Mouse (Mus musculus) kidney, adult 11 months (tissue): ENCODE measurements around the gene 1810010H24Rik.
"Not testable (repeated sequence)": the region's sequence is repeated elsewhere in the genome, so short reads cannot be mapped to it uniquely, and the experiment has no call there.

ENCODE experiments used
- DNase-seq: peaks from one replicate; pipeline ENCODE4 v3.0.0; 2022

Gene 1810010H24Rik

GRCm38 (mm10) chr11:107014020-107014585 is 11.4 kb upstream of the 1810010H24Rik start:
- no peak for DNase-seq

GRCm38 (mm10) chr11:107014597-107015309 is 10.7 kb upstream of the 1810010H24Rik start:
- no peak for DNase-seq

GRCm38 (mm10) chr11:107015535-107016187 is 9.8 kb upstream of the 1810010H24Rik start:
- not testable (repeated sequence) for DNase-seq

- DNase-seq = peak; percentile 65
Measured at GRCm38 (mm10) chr11:107016893-107017292, 8.6 kb upstream of the 1810010H24Rik start.

GRCm38 (mm10) chr11:107017339-107017886 is 8.1 kb upstream of the 1810010H24Rik start:
- DNase-seq = no peak

GRCm38 (mm10) chr11:107018606-107019005 is 6.9 kb upstream of the 1810010H24Rik start:
- DNase-seq = no peak

GRCm38 (mm10) chr11:107019318-107019717 is 6.2 kb upstream of the 1810010H24Rik start:
- DNase-seq = no peak

GRCm38 (mm10) chr11:107019722-107020121 is 5.8 kb upstream of the 1810010H24Rik start:
- DNase-seq = not testable (repeated sequence)

- DNase-seq = no peak
Measured at GRCm38 (mm10) chr11:107022050-107022683, 3.3 kb upstream of the 1810010H24Rik start.

- DNase-seq = no peak
Measured at GRCm38 (mm10) chr11:107024406-107024805, 1.1 kb upstream of the 1810010H24Rik start.

- no peak for DNase-seq
Measured at GRCm38 (mm10) chr11:107026554-107027430, 1.3 kb downstream of the 1810010H24Rik start.

GRCm38 (mm10) chr11:107027431-107028274 is 2.2 kb downstream of the 1810010H24Rik start:
- DNase-seq = peak; percentile 86

GRCm38 (mm10) chr11:107028275-107028618 is 2.8 kb downstream of the 1810010H24Rik start:
- no peak for DNase-seq

- no peak for DNase-seq
Measured at GRCm38 (mm10) chr11:107028754-107029153, 3.3 kb downstream of the 1810010H24Rik start.

- no peak for DNase-seq
Measured at GRCm38 (mm10) chr11:107029536-107029935, 4.1 kb downstream of the 1810010H24Rik start.

- DNase-seq = no peak
Measured at GRCm38 (mm10) chr11:107031635-107032034, 6.2 kb downstream of the 1810010H24Rik start.

GRCm38 (mm10) chr11:107034085-107034810 is 8.8 kb downstream of the 1810010H24Rik start:
- DNase-seq = no peak

GRCm38 (mm10) chr11:107039417-107039816 is 13.9 kb downstream of the 1810010H24Rik start:
- no peak for DNase-seq

- no peak for DNase-seq
Measured at GRCm38 (mm10) chr11:107041396-107041795, 15.9 kb downstream of the 1810010H24Rik start.

- peak; percentile 47 for DNase-seq
Measured at GRCm38 (mm10) chr11:107043361-107043760, 17.9 kb downstream of the 1810010H24Rik start.

GRCm38 (mm10) chr11:107044321-107044720 is 18.8 kb downstream of the 1810010H24Rik start:
- DNase-seq = no peak
